Mouse (Mus musculus) embryonic fibroblast, embryonic 13.5 days (primary cell): ENCODE measurements around the gene B430218F22Rik.

Experiments
- CTCF ChIP-seq: IDR thresholded peaks from 2 replicates; pipeline ENCODE4 v1.5.1; 2011; ENCODE audit warnings: mild to moderate bottlenecking, control low read depth, low read length, moderate library complexity, borderline replicate concordance; ENCODE audit not compliant: insufficient read depth
- POLR2A ChIP-seq: IDR thresholded peaks from 2 replicates; pipeline ENCODE4 v1.6.1; 2011; ENCODE audit warnings: low read depth, mild to moderate bottlenecking, control low read depth, low read length, moderate library complexity

DNA sequence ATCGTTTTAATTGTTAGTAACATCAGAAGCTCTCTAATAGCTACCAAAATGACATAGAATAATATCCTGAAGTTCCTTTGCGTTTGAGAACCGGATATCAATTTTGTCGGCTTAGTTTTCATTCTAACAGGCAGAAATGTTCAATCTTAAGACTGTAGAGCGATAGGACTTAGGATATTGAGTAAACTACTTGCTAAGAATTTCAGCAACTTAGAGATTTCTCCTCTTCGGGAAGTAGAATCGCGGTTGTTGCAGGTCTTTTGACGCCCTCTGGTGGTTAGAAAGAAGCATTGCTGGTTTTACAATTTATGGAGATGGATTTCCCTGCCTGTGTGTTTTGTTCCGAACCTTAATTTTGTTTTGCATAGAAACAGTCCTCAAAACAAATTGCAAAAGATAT, 36.2 kb upstream of the B430218F22Rik start:
- no peak for TF ChIP-seq CTCF
- TF ChIP-seq POLR2A = no peak
